Mouse (Mus musculus) frontal cortex, adult (tissue): Measurements from ENCODE around the gene Pigz.
"Not testable (repeated sequence)": the region's sequence is repeated elsewhere in the genome, so short reads cannot be mapped to it uniquely, and the experiment has no call there.

ENCODE experiments used
- ATAC-seq: cut with Nextera tagmentation; 2 replicates; pipeline ENCODE4 v1.9.2; 2017; ENCODE audit warnings: mild to moderate bottlenecking, moderate library complexity, mixed read lengths; ENCODE audit not compliant: low TSS enrichment

Pigz gene

DNA sequence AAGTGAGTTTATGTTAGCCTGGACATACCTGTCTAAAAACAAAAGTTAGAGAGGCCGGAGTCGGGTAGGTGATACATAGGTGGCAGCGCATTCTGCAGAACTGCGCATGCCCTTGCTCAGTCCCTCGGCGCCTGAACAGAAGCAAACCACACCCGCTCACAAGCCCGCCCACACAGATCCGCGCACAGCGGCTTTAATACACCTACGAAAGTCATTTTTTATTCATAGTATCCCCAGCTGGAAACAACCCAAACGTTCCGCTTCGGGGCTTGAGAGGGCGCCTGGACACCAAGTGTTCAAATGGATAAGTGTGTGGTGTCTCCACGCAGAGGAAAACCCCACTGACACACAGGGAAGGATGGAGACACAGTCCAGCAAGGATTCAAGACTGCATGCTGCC is 2.3 kb upstream of the Pigz start:
- ATAC-seq = no peak

DNA sequence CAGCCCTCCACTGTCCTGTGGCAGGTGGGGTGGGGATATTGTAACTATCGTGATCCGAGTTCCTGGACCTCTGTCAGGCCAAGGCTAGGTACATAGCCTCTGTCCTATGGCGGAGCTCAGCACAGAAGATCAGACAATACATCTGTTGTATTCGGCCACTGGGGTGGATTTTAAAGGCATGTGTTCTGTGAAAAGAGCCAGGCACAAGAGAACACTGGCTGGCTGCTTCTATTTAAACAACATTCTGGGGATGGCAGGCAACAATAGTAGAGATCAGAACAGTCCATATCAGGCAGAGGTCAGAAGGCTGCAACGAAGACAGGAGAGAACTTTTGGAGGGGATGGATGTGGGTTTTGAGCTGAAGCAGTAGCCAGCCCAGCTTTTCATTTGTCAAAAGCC is 1.4 kb upstream of the Pigz start:
- peak; percentile 7; the same call in 1 of the 2 replicates for ATAC-seq

DNA sequence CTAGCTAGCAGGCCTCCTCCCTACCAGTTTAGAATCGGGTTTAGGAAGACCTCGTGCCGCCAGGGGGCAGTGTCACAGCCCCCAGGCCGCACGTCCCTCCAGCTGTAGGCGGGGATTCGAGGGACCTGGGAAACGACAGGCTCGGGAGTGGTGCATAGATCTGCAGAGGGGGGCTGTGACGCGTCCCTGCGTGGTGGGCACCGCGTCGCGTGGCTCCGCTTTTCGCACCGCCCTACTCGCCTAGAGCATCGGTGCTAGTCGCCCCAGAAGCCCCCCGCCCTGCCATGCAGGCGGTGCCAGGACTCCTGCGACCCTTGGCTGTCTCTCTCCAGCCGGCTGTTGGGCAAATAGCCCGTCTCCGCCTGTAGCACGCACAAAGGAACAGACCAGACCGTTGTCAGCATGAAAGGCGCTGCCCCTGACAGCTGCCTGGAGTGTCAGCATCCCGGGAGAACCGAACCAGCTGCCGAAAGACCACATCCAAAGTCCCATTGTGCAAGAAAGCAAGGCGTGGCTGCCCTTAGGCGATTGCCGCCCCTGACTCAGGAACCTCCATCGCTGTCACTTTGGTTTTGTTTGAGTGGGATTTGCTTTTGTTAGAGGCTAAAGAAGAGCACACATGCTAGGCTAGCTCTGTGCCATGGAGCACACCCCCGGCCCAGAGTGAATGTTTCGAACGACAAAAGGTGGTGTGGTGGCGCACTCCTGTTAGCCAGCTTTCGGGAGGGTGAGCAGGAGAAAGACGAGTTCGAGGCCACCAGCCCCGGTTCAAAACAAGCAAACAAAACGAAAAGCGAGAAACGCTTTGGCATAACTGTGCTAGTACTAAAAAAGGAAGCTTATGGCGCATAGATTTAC is 582 bp upstream of the Pigz start:
- peak; percentile 68 for ATAC-seq

DNA sequence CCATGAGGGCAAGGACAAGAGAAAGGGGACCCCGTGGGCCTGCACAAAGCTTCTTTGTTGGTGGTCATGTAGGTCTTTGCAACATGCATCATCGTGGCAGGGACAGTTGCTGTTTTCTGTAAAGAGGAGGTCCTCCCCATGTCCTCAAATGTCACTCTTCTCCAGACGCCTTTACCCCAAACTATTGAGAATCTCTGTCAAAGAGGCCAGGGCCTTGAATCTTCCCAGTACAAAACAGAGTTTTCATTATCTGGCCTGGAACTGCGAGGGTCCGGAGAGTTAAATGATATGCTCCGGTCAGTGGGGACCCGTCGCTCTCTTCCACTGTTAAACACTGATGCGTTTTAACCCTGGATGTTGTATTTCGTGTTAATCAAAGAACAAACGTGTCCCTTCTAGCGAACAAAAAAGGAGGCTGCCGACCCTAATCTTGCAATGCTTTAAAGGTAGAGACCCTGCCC is 929 bp downstream of the Pigz start:
- no peak for ATAC-seq

DNA sequence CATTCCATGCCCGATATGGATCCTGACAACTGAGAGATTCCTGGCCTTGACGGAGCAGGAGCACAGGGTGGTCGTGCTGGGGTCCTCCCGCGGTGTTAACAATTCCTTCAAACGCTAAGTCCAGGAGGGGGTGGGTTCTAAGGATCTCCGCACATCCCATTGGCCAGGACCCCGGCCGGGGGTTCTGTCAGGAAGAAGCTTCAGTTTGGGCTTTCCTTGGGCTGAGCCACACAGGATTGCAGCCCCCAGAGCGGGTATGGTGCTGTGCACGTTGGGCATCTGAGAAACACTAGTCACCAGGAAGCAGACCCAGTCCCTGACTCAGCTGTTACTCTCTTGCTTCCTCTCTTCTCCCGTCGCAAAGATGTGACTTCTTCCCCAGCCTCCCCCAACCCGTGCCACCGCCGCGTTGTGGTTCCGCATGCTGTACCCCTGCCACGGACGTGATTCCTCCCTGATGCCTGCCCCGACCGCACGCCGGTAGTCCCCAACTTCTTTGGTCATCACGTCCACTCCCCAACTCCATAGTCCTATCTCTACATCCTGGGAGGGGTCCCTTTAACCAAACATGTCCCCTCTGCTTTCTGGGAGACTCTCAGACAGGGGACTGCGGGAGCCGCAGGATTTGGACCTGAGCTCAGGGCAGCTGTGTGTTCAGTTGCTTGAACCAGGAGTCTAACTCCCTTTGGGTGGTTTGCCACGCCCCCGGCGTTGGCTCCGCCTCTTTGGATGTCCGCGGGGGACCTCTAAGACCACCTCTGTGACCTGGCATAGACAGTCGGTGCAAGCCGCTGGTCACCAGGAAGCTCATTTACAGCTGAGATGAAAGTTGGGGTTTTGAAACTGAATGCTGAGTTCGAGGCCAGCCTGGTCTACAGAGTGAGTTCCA is 1.7 kb downstream of the Pigz start:
- peak; percentile 13 for ATAC-seq

DNA sequence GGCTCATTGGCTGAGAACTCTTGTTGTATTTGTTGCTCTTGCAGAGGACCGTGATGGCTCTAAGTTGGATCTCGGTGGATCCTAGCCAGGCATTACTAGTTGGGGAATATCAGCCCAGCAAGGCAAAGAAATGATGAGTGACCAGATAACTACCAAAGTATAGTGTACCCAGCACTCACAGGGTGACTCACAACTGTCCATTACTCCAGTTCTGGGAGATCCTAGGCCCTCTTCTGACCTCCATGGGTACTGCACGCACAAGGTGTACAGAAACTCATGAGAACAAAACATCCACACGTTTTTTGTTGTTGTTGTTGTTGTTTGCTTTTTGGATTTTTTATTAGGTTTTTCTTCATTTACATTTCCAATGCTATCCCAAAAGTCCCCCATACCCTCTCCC is 2.9 kb downstream of the Pigz start:
- no peak for ATAC-seq

DNA sequence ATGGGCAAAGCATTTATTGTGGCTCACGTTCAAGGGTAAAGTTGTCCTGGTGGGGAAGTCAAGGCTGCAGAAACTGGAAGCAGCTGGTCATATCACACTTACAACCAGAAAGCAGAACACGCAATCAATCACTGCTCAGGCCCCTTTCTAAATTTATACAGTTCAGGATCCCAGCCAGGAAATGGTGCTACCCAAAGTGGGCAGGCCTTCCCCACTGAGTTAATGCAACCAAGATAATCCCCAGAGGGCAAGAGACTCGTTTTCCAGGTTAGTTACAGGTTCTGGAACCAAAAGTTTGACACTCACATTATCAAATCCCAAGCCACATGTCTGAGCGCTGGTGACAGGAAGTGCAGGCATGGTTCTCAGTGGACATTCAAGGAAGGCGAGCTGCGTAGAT is 5.2 kb downstream of the Pigz start:
- no peak for ATAC-seq

DNA sequence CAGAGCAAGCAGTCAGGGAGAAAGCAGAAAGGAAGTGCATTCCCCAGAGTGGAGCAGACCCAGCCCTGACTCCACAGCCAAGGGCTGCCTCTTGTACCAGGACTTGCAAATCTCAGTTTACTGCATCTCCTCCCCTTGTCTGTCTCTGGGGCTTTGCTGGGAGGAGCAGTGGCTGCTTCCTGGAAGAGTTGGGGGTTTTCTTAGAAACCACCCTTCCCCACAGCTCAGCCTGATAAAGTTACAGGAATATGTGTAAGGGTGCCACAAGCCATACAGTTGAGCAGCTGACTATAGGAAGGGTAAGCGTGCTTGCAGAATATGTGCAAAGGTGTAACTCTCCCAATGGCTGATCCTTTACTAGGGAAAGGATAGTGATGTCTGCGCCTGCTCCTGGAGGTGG is 6.9 kb downstream of the Pigz start:
- ATAC-seq = no peak

DNA sequence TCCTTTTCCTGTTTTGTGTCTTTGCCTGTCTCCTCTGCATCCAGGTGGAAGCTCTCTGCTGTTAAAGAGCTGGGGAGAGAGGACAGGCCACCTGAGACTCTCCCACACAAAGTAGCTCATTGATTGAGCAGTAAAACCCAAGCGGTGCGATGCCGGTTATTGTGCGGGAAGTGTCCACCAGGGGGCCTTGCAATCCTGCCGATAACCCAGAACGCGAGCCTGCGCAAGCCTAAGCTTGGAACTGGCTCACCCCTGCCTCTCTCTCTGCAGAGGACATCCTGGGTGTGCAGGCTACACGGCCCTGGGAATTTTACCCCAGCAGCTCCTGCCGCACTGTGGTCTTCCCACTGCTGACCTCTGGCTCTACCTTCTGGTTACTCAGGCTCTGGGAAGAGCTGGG is 10.3 kb downstream of the Pigz start:
- ATAC-seq = peak; percentile 52

DNA sequence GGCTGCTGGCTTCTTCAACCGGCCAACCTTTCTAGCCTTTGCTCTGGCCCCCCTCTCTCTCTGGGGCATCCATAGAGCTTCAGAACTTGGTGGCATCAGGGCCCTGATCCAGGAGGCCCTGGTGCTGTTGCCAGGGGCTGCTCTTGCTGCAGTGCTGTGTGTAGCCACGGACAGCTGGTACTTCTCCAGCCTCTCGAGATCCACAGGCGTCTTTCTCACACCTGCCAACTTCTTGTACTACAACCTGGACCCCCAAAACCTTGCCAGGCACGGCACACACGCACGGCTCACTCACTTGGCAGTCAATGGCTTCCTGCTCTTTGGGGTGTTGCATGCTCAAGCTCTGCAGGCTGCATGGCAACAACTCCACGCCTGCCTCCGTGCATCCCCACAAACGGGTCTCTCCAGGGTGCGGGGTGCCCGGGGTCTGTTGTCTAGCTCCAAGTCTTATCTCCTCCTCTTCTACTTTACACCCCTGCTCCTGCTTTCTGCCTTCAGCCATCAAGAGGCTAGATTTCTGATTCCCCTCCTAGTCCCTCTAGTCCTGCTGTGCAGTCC is 11.1 kb downstream of the Pigz start:
- ATAC-seq = no peak

DNA sequence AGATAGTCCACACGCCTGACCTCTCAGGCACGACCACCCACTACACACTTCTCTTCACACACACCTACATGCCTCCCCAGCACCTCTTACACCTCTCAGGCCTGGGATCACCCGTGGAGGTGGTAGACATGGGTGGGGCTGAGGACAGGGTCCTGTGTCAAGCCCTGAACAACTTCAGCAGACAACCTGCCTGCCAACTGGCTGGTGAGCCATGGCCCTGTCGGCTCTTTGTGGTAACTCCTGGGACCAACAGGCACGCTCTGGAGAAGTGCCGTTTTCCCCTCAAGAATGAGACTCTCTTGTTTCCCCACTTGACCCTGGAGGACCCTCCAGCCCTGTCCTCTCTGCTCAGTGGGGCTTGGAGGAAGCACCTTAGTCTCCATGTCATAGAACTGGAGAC is 11.7 kb downstream of the Pigz start:
- no peak for ATAC-seq

DNA sequence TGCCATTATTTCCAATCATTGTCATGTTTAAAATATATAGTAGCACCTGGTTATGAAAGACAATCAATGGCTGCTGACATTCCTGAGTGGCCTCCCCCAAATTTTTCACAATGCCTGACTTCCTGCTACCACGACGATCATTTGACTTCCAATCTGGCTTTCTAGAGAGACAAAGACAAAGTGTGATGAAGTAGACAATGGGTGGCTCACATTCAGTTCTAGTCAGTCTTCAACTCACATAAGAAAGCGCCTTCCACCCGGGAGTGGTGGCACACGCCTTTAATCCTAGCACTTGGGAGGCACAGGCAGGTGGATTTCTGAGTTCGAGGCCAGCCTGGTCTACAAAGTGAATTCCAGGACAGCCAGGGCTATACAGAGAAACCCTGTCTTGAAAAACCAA is 12.3 kb downstream of the Pigz start:
- ATAC-seq = not testable (repeated sequence)

DNA sequence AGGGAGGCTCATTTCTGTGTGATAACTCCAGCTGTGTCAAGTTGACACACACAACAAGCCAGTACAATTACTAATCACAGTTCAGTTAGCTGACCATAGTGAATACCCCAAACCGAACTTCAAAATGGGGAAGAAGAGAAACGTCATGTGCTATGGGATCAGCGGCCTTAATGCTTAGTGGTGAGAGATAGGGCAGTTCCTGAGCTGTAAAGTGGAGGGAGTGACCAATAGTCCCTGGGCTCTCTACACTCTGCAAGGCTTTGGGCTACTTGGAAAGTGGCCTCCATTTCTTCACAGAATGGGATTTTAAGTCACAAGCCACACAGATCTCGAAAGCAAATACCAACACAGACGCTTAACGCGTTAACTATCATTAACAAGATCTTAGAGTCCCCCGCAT is 13.7 kb downstream of the Pigz start:
- no peak for ATAC-seq

DNA sequence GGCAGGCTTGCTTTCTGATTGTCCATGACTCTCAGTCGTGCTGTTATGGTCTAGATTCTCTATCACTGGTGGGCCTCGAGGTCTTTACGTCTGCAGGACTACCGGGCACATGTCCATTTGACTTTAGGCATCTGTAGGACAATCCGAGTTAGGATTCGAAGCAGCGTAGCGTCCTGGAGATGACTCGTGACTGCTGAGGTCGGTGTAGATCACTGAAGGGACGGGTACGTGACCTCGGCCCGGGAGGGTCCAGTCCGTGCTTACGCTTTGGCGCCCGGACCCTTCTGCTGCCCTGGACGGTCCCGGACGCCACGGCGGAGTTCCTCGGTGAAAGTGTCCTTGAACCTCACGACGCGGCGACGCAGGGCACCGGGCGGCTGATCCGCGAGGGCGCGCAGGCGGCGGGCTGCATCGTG is 14.3 kb downstream of the Pigz start:
- peak; percentile 10; the same call in 1 of the 2 replicates for ATAC-seq

DNA sequence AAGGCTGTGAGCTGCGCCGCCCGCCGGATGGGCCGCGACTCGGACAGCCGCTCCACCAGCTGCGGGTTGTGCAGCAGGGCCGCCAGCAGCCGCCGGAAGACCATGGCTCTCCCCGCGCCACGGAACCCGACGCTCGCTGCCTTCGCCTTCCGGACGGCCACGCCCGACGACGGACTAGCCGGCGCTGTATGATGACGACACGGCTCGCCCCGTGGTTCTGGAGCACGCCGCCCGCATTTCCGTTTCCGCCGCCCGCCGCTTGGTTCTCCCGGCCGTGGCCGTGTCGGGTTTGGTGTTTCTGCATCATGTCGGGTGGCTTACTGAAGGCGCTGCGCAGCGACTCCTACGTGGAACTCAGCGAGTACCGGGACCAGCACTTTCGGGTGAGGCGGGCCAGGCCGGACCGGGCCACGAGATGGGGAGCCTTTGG is 14.7 kb downstream of the Pigz start, which contains the start of the genes 0610012G03Rik and Ncbp2:
Gene 0610012G03Rik, minus strand, starts transcription at position 150 of the 430 bp plus-strand sequence.
Gene Ncbp2, plus strand, starts transcription at position 169 of the 430 bp plus-strand sequence.
- peak; percentile 74 for ATAC-seq

DNA sequence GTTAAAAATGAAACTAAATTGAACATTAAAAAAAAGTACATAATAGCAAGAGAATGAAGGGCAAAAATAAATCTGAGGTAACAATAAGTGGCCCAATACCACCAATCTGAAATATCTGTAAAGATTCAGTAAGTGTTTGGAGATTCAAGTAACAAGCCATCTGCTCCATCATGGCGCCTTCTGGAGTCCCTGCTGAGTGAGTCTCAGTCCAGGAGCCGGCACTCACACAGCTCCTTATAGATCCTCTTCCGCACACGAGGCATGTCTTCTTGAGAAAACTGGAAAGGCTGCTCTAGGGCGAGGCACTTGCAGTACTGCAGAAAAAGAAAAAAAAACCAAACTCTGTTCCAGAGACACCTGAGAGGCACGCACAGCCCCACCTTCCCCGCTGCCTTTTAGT is 29.6 kb downstream of the Pigz start:
- peak; percentile 83 for ATAC-seq

DNA sequence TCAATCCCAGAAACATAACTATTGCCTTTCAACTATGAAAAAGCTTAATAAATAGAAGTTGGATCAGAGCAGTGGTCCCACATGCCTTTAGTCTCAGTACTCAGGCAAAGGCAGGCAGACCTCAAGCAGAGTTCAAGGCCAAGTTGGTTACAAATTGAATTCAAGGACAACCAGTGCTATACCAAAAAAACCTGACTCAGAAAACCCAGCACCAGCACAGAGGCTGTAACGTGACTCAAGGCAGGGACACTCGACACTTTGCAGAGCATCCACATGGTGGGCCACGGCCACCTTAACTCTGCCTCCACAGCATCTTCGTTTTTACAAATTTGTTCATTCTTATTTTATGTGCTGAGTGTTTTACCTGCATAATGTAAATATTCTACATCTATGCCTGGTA is 41.6 kb downstream of the Pigz start:
- no peak for ATAC-seq

DNA sequence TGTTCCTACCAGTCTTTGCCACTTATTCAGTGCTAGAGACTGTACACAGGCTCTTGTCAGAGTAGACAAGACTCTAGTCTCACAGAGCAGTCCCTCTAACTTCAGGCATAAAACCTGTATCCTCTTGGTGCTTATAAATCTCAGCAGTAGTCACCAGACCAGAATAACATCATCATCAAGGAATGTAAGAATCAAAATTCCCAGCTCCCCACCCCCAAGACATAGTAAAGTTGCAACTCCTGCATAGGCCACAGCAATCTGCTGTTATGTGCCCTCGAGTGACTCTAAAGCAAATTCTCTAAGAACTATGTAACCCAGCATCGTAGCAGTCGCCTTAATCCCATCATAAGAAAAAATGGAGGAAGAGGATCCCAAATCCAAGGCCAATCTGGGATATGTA is 45.9 kb downstream of the Pigz start:
- no peak for ATAC-seq

DNA sequence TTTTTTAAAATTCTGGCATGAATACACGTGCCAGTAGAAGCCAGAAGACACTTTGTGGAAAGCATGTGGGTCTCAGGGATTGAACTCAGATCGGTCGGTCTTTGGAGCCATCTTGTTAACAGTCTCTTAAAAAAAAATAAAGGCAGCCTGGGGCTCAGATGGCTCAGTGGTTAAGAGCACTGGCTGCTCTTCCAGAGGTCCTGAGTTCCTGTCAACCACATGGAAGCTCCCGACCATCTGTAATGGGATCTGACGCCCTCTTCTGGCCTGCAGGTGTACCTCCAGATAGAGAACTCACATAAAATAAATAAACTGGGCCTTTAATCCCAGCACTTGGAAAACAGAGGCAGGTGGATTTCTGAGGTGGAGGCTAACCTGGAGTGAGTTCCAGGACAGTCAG is 47.3 kb downstream of the Pigz start:
- no peak for ATAC-seq

DNA sequence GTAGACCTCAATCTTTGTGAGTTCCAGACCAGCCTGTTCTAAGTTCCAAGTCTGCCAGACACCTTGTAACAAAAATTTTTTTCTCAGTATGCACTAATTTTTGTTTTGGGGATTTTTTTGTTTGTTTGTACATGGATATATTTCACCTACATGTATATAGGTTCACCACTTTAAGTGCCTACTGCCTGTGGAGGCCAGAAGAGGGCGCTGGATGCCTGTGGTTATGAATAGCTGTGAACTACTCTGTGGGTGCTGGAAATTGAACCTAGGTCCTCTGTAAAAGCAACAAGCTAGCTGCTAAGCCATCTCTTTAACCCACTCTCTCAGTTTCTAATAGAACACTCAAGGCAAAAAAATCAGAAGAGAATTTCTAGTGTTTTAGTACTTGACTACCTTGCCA is 58.4 kb downstream of the Pigz start:
- no peak for ATAC-seq

DNA sequence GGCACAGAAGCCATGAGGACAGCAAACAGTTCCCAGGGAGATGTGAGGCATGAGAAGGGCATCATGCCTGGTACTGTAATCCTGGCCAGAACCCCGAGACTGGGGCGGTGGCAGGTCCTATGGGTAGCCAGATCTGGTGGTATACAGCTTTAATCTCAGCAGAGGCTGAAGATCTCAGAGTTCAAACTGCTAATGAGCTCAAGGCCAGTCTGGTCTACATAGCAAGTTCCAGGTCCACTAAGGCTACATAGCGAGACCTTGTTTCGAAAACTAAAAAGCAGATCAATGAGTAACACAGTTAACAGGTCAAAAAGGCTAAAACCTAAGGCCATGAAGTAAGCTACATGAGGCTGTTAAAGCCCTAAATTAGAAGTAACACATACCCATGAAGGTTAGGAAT is 59.5 kb downstream of the Pigz start:
- no peak for ATAC-seq

DNA sequence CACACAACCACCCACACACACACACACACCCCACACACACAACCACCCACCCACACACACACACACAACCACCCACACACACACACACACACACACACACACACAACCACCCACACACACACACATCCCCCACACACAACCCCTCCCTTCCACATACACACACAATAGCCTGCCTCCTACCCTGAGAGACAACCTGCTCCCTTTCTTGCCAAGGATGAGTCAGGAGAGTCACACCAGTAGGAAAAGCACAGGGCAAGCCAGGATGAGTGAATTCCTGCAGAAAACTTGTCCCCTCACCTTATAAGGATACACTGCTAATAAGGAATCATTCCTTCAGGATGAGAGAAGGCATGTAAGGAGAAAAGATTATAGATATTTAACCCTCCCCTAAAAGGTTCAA is 60.3 kb downstream of the Pigz start:
- ATAC-seq = 0 out of 2 replicates have a peak, but pooled peaks have one; percentile 47
